In the genomic region with DNA sequence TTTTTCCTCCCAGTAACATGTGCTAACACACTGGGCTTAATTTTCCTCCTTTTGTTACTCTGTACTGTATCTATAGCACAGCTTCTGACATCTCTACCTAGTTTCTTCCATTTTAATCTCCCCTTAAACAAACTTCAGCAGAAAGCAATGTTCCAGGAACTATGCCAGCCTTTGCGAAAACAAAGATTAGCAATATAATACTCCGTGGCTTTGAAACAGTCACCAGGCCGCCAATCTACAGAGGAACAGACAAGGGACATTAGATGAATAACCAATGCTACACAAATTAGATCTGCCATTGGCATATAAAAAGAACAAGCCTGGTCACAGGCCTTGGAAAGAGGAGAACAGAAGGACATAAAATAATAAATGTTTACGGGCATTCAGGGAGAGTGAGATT, we compare ENCODE assay signal across 16 mouse cellular contexts.
"Had no signal": no experiment of that assay in that cellular context is flagged by ENCODE, and none has a peak within 500 bp of the region (broad histone marks: within the 10 kb centered on the region; RNA-seq: fewer than 3 reads in every experiment).

No protein-coding gene starts in this region.

- H3K27ac ChIP-seq: lung, embryonic 15.5 days; macrophage; midbrain, embryonic 13.5 days; midbrain, embryonic 15.5 days; neural tube, embryonic 12.5 days; stomach, embryonic 15.5 days had no signal

- ATAC-seq: lung, postnatal 0 days; midbrain, embryonic 13.5 days; midbrain, embryonic 15.5 days had no signal

- H3K9me3 ChIP-seq: lung, embryonic 15.5 days; midbrain, embryonic 13.5 days; midbrain, embryonic 15.5 days; neural tube, embryonic 12.5 days; stomach, embryonic 15.5 days had no signal

- H3K27me3 ChIP-seq: lung, embryonic 15.5 days; megakaryocyte, embryonic 14.5 days; midbrain, embryonic 13.5 days; midbrain, embryonic 15.5 days; neural tube, embryonic 12.5 days; stomach, embryonic 15.5 days had no signal

- H3K9ac ChIP-seq: lung, embryonic 15.5 days; midbrain, embryonic 13.5 days; midbrain, embryonic 15.5 days; neural tube, embryonic 12.5 days; stomach, embryonic 15.5 days had no signal

- DNase-seq: lung, adult 18-20 months; lung, postnatal 14 days; lung, postnatal 36 days; right cerebral cortex, postnatal 14 days; thymus, adult 18-20 months; thymus, postnatal 14 days; thymus, postnatal 36 days had no signal

- H3K36me3 ChIP-seq: lung, embryonic 15.5 days; midbrain, embryonic 13.5 days; midbrain, embryonic 15.5 days; neural tube, embryonic 12.5 days; stomach, embryonic 15.5 days had no signal

- H3K4me2 ChIP-seq: lung, embryonic 15.5 days; midbrain, embryonic 11.5 days; midbrain, embryonic 13.5 days; midbrain, embryonic 15.5 days; neural tube, embryonic 12.5 days; stomach, embryonic 15.5 days had no signal

- H3K4me1 ChIP-seq: lung, embryonic 15.5 days; megakaryocyte, embryonic 14.5 days; midbrain, embryonic 13.5 days; midbrain, embryonic 15.5 days; neural tube, embryonic 12.5 days; stomach, embryonic 15.5 days had no signal

- H3K4me3 ChIP-seq: lung, embryonic 15.5 days; megakaryocyte, embryonic 14.5 days; midbrain, embryonic 13.5 days; midbrain, embryonic 15.5 days; neural tube, embryonic 12.5 days; stomach, embryonic 15.5 days had no signal
